Mouse (Mus musculus): Measurements from ENCODE around the gene Gm49380.

Gm49380 gene

GRCm38 (mm10) chr9:44075276-44075995 lies 37.9 kb downstream of the Gm49380 start:
- in situ Hi-C loops (cut with MseI, MboI), result no loop called here

- in situ Hi-C loops (cut with MseI, MboI), result no loop called here
These were observed 38.7 kb downstream of the Gm49380 start for GRCm38 (mm10) chr9:44074395-44075275.

DNA sequence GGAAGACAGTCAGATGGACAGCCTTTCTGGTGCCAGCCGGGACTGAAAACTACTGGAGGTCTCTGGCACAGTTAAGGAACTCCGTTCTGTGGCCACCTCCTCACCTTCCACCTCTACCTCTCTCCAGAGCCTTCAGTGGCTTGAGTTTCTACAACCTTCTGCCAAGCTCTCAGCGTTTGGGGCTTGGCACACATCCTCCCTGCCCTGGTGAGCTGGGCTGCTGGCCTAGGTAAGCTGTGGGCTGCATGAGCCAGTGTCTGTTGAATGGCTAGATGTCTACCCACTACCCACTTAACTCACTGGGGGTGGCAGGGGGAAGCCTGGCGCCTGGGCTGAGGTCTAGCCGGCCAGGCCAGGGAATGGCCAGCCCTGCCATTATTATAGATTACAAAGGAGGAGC lies 40.2 kb downstream of the Gm49380 start:
- in situ Hi-C loops (cut with MseI, MboI), result no loop called here

DNA sequence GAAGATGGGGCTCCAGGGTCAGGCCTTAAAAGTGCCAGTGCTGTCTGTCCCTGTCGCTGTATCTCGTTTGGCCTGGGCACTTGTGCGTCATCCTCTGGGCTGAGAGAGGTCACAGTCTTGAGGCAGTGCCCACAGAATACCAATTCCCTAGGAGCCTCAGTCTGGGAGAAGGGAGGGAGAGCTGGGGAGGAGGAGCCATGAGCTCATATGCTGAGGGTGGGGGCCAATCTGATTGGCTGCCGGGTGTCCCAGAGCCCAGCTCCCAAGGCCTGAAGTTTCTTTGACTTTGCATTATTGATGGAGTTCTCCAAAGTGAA lies 40.7 kb downstream of the Gm49380 start:
- in situ Hi-C loops (cut with MseI, MboI), result no loop called here

- in situ Hi-C loops (cut with MseI, MboI), result no loop called here
These were observed 41.2 kb downstream of the Gm49380 start for GRCm38 (mm10) chr9:44071914-44072598.

DNA sequence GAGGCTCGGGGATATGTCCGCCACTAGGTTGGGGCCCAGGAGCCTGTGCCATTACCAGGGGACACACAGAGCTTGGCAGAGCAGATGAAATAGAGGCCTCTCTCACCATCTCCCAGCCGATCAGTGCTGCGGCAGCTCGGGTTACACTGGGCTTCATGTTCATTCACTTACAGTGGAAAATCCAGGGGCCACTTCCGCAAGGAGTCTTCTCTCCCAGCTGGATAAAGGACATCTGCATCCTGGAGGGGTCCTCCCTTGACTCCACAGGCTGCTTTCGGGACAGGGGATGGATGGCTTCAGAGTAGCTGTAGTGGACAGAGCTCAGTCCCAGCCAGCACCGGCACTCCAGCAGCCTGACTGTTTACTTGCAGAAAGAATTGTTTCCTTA lies 42.5 kb downstream of the Gm49380 start:
- in situ Hi-C loops (cut with MseI, MboI), result no loop called here

- in situ Hi-C loops (cut with MseI, MboI), result no loop called here
These were observed 43.0 kb downstream of the Gm49380 start for GRCm38 (mm10) chr9:44070113-44070843.

GRCm38 (mm10) chr9:44069252-44069651 lies 44.0 kb downstream of the Gm49380 start:
- in situ Hi-C loops (cut with MseI, MboI), result no loop called here

DNA sequence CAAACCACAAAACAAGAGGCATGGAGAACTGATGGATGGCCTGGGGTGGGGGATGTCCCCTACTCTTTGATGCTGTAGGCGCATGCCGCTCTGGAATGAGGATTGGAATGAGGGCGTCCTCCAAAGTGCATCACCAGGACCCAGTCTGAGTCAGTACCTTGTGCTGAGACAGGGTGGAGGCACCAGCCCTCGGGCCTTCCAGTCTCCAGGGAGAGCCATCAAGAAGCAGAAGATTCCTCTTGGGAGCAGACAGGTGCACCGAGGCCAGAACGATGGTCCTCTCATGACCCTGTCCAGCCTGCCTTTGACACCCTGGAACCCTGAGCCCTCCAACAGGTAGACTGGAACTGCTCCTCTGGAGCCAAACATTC lies 45.4 kb downstream of the Gm49380 start:
- in situ Hi-C loops (cut with MseI, MboI), result no loop called here

DNA sequence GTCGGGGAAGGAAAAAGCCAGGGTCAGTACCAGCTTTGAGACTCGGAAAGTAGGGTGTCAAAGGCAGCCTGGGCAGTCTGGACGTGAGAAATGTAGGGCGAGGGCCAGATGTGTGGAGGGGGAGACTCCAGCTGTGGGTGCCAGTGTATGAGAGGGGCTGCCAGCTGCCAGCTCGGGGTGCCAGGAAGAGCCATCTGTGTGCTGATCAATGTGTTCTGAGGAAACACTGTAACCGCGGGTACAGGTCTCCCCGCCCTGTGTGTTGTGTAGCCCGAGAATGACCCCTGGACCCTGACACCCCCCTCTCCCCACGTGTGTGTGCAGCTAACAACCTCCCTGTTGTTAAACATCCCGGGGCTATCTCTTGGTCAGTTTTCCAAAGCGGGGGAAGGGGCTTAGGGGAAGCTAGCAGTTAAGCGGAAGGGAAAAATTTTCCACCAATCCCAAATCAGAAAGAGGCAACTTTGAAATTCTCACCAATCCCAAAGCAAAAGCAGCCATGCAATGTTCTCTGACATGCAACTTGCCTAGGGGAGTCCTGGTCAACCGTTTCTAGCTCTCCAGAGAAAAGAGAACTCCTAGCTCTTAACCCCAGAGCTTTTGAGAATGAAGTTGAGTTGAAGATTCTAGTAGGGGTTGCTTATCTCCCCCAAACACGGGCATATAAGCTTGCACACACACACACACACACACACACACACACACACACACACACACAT lies 45.9 kb downstream of the Gm49380 start:
- in situ Hi-C loops (cut with MseI, MboI), result no loop called here

GRCm38 (mm10) chr9:44066785-44067225 lies 46.5 kb downstream of the Gm49380 start, which contains the start of gene Usp2:
TSS of gene Usp2 (plus strand) at chr9:44067021.
- in situ Hi-C loops (cut with MseI, MboI), result no loop called here

GRCm38 (mm10) chr9:44065177-44065576 lies 48.1 kb downstream of the Gm49380 start:
- in situ Hi-C loops (cut with MseI, MboI), result no loop called here

- in situ Hi-C loops (cut with MseI, MboI), result loop anchor here in 1 of 2 experiments (5.0 kb wide), 1 partner anchor 66 kb away; no protein-coding TSS in a partner anchor
These were observed 54.7 kb downstream of the Gm49380 start for GRCm38 (mm10) chr9:44058606-44059005.

GRCm38 (mm10) chr9:44053936-44054335 lies 59.4 kb downstream of the Gm49380 start:
- in situ Hi-C loops (cut with MseI, MboI), result no loop called here

GRCm38 (mm10) chr9:44052855-44053254 lies 60.4 kb downstream of the Gm49380 start:
- in situ Hi-C loops (cut with MseI, MboI), result no loop called here

DNA sequence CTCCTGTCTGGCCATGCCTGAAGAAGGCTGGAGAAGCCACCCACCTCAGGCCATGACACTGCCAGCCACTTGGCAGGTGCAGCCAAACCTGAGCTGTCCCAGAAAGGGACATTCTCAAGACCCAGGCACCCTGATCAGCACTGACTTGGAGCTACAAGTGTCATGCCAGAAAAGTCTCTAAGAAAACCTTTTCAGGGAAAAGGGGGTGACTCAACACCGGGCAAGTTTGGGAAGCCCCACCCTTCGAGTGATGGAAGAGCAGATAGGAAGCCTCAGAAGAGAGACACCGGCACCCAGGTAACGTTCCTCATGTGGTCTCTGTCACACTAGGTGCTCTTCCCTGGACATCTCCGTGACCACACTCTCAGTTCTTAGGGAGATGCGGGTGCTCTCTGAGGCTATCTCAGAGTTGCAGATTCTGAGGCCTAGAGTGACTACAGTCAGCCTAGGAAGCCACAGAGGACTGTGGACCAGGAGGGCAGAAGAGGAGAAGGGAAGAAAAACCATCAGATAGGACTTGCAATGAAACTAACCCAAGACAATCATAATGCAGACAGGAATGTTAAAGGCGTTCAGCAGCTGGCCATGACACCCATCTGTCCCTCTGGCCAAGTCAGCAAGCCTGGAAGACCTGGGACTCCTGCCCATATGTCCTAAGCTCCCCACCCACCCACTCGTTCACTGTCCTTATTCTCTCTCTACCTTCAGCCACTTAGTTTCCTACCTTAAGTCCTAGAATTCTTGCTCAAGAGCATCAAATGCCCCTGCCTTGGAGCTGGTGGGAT lies 63.7 kb downstream of the Gm49380 start:
- in situ Hi-C loops (cut with MseI, MboI), result no loop called here

GRCm38 (mm10) chr9:44048541-44049380 lies 64.5 kb downstream of the Gm49380 start:
- in situ Hi-C loops (cut with MseI, MboI), result no loop called here

DNA sequence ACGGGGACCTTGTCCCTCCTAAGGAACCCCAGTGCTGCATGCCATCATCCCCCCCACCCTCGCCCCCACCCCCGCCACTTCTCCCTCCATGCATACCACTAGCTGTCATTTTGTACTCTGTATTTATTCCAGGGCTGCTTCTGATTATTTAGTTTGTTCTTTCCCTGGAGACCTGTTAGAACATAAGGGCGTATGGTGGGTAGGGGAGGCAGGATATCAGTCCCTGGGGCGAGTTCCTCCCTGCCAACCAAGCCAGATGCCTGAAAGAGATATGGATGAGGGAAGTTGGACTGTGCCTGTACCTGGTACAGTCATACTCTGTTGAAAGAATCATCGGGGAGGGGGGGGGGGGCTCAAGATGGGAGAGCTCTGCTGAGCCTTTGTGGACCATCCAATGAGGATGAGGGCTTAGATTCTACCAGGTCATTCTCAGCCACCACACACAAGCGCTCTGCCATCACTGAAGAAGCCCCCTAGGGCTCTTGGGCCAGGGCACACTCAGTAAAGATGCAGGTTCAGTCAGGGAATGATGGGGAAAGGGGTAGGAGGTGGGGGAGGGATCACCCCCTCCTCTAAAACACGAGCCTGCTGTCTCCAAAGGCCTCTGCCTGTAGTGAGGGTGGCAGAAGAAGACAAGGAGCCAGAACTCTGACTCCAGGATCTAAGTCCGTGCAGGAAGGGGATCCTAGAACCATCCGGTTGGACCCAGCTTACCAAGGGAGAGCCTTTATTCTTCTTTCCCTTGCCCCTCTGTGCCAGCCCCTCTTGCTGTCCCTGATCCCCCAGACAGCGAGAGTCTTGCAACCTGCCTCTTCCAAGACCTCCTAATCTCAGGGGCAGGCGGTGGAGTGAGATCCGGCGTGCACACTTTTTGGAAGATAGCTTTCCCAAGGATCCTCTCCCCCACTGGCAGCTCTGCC lies 65.5 kb downstream of the Gm49380 start:
- in situ Hi-C loops (cut with MseI, MboI), result no loop called here
